Mouse (Mus musculus) left cerebral cortex, postnatal 4 days (tissue): Measurements from ENCODE around the gene Pgp. TPM values are rescaled to one million over a fixed set of nuclear protein-coding genes. Genes with fewer than 3 reads are reported as not detected.
"Not testable (repeated sequence)": the region's sequence is repeated elsewhere in the genome, so short reads cannot be mapped to it uniquely, and the experiment has no call there.

Source experiments
- DNase-seq: peaks from one replicate; pipeline ENCODE4 v3.0.0-alpha.2; 2022
- intact Hi-C: fragments of 180-260 bp; cut with DNase I; formaldehyde crosslinking; loops from one replicate; pipeline ENCODE4 v1.15.1; 2025
- total RNA-seq, 2 experiments: library from RNA; stranded (reverse); gene quantifications; 2 replicates each; pipeline ENCODE4 v1.2.3; 2021

Gene Pgp
- total RNA-seq, 2 experiments from 2014 or later: 45.3 to 45.9 TPM

DNA sequence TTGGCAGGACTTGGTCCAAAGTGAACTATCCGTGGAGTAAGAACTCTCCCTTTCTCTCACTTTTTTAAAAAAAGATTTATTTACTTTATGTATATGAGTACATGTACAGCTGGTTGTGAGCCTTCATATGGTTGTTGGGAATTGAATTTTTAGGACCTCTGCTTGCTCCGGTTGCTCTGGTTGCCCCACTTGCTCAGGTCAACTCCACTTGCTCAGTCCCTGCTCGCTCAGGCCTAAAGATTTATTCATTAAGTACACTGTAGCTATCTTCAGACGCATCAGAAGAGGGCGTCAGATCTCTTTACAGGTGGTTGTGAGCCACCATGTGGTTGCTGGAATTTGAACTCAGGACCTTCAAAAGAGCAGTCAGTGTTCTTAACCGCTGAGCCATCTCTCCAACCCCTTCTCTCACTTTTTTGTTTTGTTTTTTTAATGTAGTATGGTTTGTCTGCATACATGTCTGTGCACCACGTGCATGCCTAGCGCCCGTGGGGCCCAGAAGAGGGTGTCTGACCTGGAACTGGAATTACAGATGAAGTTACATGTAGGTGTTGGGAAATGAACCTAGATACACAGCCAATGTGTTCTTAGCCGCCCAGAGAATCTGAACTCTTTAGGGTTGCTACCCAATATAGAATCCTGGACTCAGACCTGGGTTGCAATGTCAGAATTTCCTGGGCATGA, 14.5 kb upstream of the Pgp start:
- DNase-seq, intact Hi-C loops: not testable (repeated sequence)

DNA sequence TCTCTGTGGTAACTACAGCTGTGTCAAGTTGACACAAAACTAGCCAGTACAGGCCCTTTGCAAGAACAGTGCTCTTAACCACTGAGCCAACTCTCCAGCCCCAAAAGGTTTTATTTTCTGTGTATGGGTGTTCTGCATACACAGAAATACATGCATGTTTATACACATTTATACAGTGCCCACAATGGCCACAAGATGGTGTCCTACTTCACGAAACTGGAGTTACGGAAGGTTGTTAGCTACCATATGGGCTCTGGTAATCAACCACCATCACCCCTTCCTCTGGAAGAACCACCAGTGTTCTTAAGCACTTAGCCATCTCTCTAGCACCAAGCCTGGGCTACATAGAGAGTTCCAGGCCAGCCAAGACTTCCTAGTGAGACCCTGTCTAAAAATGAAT, 8.6 kb upstream of the Pgp start:
- no peak for DNase-seq
- intact Hi-C loops: no loop called here

DNA sequence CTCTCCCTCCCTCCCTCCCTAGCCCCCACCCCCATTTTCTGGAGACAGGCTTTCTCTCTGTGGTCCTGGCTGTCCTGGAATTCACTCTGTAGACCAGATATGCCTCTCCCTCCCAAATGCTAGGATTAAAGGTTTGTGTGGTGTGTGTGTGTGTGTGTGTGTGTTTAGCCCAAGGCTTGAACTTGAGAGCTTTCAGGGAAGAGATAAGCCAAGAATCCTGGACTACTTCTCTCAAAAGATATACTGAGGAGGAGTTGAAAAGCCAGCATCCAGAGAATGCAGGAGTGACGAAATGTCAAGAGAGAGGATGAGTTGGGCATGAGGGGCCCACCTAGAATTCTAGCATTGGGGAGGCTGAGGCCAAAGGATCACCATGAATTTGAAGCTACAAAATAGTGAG, 7.3 kb upstream of the Pgp start:
- DNase-seq: no peak
- intact Hi-C loops: no loop called here

DNA sequence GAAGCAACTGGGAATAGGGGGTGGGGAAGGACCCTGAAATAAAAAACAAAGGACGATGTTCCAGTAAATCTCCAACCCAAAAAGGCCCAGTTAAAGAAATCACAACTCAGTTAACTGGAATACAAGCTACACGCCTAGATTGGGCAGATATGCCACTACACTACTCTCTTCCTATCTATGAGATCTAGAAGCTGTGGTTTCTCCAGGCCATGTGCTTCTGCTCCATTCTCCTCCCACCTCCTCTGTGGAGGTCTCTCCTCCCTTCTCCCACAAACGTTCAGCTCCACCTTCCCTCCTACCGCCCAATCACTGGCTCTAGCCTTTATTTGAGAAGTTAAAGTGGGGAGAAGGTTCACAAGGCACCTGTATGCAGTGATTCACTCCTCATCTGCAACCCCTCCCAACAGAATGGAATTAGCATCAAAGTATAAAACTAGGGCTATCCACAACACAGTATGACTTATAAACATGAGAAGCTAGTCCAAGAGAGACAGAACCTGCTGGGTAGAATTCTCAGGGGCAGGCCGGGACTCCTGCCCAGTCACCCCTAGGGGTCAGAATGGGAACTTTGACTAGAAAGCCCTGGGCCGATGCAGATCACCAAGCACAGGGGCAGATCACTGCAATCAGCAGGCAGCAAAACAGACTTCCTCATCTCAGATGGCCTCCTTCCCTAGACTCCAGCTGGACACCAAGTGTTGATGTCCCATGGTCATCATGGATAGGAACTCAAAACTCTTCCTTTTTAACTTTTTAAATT, 6.6 kb upstream of the Pgp start:
- DNase-seq: no peak
- intact Hi-C loops: no loop called here

DNA sequence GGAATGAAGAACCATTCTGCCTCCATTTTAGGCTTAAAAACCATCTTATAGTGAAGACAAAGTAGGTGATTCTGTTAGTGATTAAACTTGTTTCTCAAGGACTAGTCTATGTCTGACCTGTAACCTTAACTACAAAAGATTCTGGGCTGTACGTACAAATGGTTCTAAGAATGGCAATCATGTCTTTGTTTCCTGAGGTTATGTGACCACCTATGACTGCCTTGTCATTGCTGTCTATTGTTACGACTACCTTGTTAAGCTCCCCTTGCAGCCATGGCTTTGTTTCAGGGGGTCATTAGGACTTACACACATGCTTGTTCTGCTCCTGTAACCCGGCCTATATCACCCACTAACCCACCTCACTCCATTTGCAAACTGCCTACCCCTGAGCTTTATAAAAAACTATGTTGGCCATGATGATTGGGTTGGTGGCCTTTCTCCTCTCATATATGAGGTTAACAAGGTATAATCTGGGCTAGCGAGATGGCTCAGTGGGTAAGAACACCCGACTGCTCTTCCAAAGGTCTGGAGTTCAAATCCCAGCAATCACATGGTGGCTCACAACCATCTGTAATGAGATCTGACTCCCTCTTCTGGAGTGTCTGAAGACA, 1.5 kb upstream of the Pgp start:
- intact Hi-C loops: no loop called here

DNA sequence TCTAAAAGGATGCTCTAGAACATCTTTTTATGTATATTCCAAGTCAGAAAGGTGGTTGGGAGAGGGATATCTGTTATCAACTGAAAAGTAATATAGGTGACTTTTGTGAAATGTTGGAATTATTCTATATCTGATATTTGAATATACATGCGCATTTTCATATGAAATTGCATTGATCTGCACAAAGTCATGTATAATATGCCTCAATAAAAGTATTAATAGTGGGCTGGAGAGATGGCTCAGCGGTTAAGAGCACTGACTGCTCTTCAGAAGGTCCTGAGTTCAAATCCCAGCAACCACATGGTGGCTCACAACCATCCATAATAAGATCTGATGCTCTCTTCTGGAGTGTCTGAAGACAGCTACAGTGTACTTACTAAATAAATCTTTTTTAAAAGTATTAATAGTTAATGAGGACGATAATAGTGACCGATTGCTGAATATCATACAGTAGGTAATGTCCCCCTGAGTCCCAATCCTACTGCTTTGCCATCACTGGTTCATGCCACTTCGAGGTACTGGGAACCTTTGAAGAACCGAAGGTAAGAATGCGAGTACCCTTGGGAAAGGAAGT, 769 bp upstream of the Pgp start:
- no peak for DNase-seq
- intact Hi-C loops: no loop called here

More for the DNA sequence above, 1.5 kb upstream of the Pgp start:
- DNase-seq: no peak

DNA sequence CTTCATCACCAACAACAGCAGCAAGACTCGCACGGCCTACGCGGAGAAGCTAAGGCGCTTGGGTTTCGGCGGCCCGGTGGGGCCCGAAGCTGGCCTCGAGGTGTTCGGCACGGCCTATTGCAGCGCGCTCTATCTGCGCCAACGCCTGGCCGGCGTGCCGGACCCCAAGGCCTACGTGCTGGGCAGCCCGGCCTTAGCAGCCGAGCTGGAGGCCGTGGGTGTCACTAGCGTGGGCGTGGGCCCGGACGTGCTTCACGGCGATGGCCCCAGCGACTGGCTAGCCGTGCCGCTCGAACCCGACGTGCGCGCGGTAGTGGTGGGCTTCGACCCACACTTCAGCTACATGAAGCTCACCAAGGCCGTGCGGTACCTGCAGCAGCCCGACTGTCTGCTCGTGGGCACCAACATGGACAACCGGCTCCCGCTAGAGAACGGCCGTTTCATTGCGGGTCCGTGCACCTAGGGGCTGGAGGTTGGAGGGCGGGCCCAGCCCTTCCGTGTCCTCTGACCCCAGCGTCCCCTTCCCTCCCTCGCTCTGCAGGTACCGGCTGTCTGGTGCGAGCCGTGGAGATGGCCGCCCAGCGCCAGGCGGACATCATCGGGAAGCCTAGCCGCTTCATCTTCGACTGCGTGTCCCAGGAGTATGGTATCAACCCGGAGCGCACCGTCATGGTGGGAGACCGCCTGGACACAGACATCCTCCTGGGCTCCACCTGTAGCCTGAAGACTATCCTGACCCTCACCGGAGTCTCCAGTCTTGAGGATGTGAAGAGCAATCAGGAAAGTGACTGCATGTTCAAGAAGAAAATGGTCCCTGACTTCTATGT, 722 bp downstream of the Pgp start:
- peak; percentile 36 for DNase-seq
- intact Hi-C loops: no loop called here

DNA sequence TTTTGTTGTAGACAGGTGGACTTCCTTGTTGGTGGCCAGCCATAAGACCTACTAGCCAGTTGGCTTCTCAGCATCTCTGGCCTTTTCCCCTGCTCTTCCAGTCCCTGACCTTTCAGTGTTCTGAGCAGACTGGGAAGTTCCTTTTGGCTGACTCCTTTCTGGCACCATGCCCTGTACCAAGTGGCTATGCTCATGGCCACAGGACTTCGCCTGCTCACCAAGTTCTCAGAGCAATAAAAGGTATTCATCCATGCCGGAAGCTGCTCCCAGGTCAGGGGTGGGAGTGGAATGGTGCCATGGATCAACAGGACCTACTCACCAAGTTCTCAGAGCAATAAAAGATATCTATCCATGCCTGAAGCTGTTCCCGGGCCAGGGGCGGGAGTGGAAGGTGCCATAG, 2.3 kb downstream of the Pgp start:
- peak; percentile 58 for DNase-seq
- intact Hi-C loops: no loop called here

DNA sequence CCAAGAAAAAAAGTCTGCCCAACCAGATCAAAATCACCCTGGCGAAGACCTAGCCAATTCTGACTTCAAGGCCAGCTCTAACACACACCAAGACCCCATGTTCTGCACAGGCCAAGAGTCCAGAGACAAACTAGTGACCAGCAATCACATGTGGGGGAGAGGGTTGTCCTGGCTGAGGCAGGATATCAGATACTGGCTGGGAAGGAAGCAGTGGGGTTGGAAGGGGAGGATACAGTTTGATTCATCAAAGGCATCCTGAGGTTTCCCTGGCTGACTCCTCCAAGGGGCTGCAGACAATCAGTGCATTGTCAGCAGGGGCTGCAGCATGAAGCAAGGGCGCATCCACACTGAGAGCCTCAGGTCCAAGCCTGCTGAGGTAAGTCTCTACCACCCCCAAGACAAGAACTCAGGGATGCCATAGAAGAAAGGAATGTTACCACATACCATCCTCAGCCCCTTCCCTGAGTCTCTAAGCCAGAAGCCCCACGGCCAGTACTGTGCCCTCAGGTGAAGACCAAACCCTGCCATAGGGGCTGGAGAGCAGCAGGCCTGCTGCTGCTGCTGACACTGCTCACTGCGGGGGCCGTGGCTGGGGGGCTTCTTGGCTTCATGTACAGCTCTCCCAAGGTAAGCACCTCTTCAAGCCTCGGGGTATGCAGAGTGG, 3.6 kb downstream of the Pgp start, which contains the start of gene Bricd5:
Bricd5 (plus strand) TSS at position 273 of the 664 bp plus-strand sequence.
- DNase-seq: no peak
- intact Hi-C loops: no loop called here

DNA sequence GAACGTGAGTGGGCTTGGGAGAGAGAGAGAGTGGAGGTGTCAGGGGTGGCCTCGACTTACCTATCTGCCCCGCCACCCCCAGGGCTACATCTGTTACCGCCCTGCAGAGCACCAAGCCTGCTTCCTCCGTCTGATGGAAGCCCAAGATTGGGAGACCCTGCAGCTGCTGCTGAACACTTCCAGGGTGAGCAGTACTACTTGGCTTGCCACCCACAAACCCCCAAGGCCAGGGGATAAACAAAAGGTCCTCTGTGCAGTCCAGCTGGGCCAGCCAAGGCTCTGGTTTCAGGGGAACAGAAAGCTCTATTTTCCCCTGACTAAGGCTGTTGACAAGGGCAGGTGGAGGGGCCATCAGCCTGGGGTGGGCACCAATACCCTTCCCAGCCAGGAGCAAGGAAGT, 4.4 kb downstream of the Pgp start:
- DNase-seq: no peak
- intact Hi-C loops: no loop called here

DNA sequence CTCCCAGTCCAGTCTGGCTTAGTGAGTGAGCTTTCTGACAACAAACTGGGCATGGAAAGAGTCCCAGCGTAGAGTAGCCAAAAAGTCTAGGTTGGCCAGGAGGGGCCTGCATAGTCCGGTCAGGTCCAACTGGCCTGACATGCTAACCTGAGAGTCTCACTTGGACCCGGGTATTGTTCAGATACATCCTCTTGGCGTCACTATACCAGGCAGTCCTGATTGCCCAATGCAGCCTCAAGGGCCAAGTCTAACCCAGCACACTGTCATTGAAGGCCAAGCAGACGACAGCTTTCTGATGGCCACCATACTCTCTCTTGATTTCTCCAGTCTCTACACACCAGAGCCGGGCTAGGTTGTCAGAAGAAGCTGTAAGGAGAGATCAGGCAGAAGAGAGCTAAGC, 5.4 kb downstream of the Pgp start:
- no peak for DNase-seq
- intact Hi-C loops: no loop called here

DNA sequence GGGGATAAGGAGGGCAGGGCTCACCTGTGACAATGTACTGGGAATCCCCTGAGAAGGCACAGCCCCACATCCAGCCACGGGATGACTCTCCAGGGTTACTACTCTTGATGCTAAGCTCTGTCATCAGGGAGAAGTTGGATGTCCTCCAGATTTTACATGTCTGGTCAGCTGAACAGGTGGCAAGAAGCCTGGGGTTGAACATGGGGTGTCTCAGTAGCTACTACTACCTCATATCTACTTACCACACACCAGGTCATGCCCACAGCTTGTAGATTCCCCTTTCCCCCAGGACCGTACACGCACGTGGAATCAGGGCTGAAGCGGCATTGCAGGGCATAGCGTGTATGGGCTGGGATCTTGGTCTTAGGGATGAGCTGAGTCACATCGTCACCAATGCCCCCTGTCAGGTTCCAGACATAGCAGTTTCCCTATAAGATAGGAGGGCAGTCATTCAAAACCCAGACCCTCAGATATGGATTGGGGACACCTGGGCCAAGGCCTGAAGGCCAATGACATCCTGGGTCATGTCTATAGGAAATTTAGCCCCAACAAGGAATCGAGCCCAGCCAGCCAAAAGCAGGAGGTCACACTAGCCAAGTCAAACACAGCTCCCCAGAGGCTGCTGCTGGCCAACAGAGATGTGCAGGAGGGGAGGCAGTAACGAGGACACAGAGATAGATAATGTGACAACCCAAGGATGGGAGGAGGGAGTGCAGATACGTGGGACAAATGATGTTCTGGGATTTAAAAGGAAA, 6.0 kb downstream of the Pgp start:
- intact Hi-C loops: no loop called here
- DNase-seq: no peak

DNA sequence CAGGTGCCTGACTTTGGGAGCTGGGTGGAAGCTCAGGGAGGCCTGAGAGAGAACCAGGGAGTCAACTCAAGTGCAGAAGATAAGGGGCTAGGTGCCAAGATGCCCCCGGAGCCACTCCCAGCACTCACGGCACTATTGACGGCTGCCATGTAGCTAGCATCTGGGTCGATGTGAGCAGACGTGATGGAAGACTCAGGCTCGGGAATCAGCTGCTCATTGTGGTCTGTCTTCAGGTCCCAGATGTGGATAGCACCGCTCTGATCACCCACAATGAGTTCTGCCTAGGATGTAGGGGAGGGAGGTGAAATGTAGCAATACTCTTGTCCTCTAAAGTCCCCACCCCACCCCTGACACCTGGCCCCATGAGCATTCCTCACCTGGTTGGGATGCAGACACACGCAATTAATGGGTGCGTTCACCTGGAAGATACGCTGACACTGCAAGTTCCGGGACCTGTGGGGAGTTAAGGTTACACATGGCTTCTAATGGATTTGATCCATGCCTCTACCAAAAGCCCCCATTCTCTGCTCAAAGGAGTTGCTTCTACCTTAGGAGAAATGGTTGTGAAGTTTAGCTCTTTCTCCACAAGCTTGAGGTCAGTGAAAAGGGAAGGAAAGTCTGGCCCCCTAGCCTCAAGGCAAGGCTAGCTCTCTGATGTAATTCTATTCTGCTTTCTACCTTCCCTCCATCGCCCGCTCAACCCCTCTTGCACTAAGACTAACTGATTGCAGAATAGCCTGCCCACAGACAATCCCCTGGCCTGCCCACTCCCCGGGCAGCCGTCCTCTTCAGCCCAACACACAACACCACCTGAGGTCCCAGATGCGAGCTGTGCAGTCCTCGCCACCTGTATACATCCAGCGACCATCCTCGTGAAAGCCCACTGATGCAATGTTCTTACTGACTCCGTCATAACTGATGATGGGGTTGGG, 7.1 kb downstream of the Pgp start:
- intact Hi-C loops: no loop called here
- no peak for DNase-seq

DNA sequence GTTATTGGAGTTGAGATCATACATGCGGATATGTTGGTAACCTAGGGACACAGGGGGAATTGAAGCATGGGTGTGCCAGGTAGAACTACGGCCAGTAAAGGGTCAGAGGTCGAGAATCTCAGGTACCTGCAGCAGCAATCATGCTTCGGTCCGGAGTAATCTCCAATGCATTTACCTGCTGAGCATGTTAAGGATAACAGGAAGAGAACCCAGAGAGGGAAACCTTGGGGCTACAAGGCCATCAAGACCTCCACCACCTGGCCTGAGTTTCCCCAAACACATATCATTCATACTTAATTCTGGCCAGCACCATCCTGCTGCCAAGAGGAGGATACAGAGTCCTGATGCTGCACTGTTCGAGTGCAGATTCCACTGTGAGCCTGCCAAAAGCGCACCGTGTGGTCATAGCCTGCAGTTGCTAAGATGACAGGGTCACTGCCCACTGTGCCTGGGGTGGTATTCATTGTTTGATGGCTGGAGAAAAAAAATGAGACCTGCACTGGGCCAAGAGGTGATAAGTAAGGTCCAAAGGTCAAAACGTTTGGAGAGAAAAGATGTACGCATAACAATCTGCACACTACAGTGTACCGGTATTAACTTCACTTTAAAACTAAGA, 7.9 kb downstream of the Pgp start:
- DNase-seq: peak; percentile 45
- intact Hi-C loops: no loop called here

DNA sequence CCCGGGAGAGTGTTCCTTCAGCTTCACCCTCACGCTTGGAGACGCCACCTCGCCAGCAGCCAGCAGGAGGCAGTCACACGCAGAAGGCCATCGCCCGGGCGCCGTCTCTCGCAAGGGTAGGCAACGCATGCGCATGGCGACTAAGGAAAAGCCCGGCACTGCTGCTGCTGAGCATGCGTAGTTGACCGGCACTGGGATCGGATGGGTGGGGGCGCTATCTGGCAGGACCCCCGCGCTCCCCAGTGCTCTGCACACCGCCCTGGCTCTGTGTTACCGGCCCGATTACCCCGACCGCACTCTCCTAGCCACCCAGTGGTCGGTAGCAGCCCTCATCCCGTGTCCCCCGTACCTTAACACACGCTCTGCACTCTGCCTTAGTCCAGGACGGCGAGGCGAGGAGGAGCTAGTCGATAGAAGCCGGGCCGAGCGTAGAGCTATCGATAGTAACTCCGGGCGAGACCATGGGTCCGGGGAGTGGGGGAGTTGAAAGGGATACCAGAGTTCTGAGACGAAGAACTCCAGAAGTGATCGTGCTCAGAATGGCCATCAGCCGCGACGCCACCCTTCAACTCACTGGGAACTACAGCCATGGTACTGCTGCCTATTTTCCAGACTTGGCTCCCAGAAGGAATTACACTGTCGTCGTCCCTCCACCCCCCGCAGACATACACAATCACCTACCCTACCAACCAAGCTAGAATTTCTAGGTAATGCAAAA, 8.6 kb downstream of the Pgp start, which contains the start of gene Mlst8:
Mlst8 (minus strand) TSS at position 416 of the 718 bp plus-strand sequence.
- intact Hi-C loops: no loop called here

DNA sequence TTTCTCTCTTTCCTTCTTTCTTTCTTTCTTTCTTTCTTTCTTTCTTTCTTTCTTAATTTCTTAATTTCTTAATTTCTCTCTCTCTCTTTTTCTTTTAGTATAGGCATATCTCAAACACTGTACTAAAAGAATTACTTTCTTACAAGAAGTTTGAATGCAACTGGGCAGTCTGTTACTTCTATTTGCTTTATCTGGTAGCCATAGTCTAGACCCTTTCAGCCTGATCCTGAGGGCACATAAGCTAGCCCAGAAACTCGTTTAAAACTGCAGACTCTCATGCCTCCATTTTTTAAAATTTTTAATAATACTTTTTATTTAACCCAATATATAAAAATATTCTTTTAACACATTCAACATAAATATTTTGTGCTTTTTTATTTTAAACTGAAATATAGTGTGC, 9.2 kb downstream of the Pgp start:
- DNase-seq: no peak

More for the DNA sequence above, 8.6 kb downstream of the Pgp start, which contains the start of gene Mlst8:
- peak; percentile 98 for DNase-seq

DNA sequence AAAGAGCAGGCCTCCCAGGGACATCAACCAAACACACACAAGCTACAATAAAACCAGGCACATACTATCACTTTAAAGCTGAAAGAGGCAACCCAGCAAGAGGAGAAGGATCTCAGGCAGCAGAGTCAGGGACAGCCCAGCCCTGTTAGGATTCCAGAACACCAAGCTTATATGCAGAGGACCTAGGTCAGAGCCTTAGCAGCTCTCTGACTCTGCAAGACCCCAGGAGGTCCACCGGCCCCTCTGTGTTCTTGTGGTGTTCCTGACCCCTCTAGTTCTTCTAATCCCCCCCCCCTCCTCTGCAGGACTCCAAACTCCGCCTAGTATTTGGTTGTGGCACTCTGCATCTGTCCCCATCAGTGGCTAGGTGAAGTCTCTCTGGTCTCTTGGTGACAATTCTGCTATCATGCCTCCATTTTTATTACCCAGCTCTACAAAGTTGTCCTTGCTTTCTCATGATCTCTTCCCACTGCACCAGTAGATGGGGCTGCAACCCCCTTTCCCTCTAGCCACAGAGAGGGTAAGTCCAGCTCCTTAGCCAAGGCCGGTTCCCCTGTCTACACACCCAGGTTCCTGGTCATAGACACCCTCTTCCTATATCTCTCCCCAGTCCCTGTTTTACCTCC, 10.1 kb downstream of the Pgp start:
- intact Hi-C loops: no loop called here
- no peak for DNase-seq

More for the DNA sequence above, 9.2 kb downstream of the Pgp start:
- intact Hi-C loops: no loop called here
